Mouse (Mus musculus): ENCODE results near the gene Slamf8. TPM values are rescaled to one million over a fixed set of nuclear protein-coding genes. Genes with fewer than 3 reads are reported as not detected.

The Slamf8 gene
- polyA plus RNA-seq, 1 experiment, result 18.6 TPM

DNA sequence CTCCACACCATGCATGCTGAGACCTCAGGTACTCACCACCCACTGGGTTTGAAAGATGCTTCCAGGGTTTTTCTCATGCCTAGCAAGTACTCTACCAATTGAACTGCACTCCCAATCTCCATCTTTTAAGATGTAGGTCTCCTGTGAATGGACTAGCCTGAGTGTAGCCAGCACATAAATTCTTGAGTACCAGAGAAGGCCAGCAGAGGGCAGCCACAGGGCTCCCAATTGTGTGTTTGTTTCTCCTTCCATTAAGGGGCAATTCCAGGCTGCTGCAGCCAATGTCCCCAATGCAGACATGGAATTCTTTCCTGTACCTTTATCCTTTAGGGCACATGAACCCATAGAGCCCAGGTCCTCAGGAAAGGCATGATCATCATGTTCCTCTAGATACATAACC, 4.1 kb upstream of the Slamf8 start:
- peak in 1 of 2 experiments; percentile 17 for DNase-seq (ENCODE audit: low read depth in 1 of 2, low spot score in 2 of 2)
- Histone ChIP-seq H3K27ac (ENCODE audit: insufficient read depth, low read length) (no peak overlapping the region), H3K4me1 (ENCODE audit: control insufficient read depth, insufficient read depth, insufficient read length) (no peaks in the 10 kb centered on the region), H3K4me3 (ENCODE audit: extremely low read depth, insufficient read depth, insufficient read length) (no peak overlapping the region), H3K36me3 (ENCODE audit: control insufficient read depth, insufficient read depth, low read length) (no peaks in the 10 kb centered on the region), H3K27me3 (ENCODE audit: control insufficient read depth, insufficient read depth, low read length) (no peaks in the 10 kb centered on the region)
- TF ChIP-seq CTCF (IDR thresholded peaks at IDR 0.05; ENCODE audit: extremely low read depth, insufficient read depth, insufficient read length, insufficient replicate concordance) (peak; percentile 18; the same call in 1 of the 2 replicates), POLR2A (IDR thresholded peaks at IDR 0.05; ENCODE audit: low read depth, low read length) (no peak)

DNA sequence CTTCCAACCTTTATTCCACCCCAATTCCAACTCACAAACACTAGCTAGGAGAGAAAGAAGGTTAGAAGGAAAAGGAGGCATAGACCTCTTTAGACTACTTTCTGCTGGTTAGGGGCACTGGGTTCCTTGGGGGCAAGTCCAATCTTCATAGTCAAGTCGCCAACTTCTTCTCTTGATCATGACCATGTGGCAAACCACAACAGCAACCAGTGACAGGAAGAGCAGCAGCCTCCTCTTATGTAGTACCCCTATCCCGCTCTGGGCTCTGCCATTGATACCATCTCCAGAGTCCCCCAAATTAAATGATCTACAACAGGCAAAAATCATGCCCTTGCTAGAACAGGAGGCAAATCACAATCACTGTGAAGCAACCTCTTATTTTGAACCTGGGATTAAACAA, 3.6 kb upstream of the Slamf8 start:
- 19% methylated on average over 2 of the region's 2 CpGs for WGBS
- no peak for DNase-seq (ENCODE audit: low read depth in 1 of 2, low spot score in 2 of 2)
- Histone ChIP-seq H3K36me3 (ENCODE audit: control insufficient read depth, insufficient read depth, low read length) (no peaks in the 10 kb centered on the region), H3K27me3 (ENCODE audit: control insufficient read depth, insufficient read depth, low read length) (no peaks in the 10 kb centered on the region), H3K4me3 (ENCODE audit: extremely low read depth, insufficient read depth, insufficient read length) (no peak overlapping the region), H3K4me1 (ENCODE audit: control insufficient read depth, insufficient read depth, insufficient read length) (no peaks in the 10 kb centered on the region), H3K27ac (ENCODE audit: insufficient read depth, low read length) (no peak overlapping the region)
- no peak for TF ChIP-seq CTCF (IDR thresholded peaks at IDR 0.05; ENCODE audit: extremely low read depth, insufficient read depth, insufficient read length, insufficient replicate concordance)
- TF ChIP-seq POLR2A (IDR thresholded peaks at IDR 0.05; ENCODE audit: low read depth, low read length), result no peak

DNA sequence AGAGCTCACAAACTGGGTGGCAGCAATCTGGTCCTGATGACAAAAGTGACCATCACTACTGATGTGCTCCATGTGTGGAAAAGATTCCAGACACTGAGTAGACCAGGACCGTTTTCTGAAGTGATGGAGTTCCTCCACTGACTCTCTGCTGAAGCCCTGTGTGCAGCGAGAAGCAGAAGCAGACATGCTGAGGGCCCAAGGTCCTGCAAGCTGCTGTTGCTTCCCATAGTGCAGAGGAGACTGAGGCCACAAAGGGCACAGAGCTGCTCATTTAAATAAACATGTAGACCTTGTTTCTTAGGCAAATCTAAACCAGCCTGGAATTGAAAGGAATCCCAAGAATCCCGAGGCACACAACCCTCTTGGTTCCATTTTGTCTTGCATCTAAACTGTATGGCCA, 3.0 kb upstream of the Slamf8 start:
- no peaks in the 10 kb centered on the region; the same call in 1 of the 2 replicates for H3K4me1 ChIP-seq (ENCODE audit: control insufficient read depth, insufficient read depth, insufficient read length)
- no peaks in the 10 kb centered on the region for H3K27me3 ChIP-seq (ENCODE audit: control insufficient read depth, insufficient read depth, low read length)
- DNase-seq (ENCODE audit: low read depth in 1 of 2, low spot score in 2 of 2), result no peak
- no peaks in the 10 kb centered on the region for H3K36me3 ChIP-seq (ENCODE audit: control insufficient read depth, insufficient read depth, low read length)
- no peak for TF ChIP-seq POLR2A (IDR thresholded peaks at IDR 0.05; ENCODE audit: low read depth, low read length)
- no peak for TF ChIP-seq CTCF (IDR thresholded peaks at IDR 0.05; ENCODE audit: extremely low read depth, insufficient read depth, insufficient read length, insufficient replicate concordance)
- 77% methylated on average over 3 of the region's 3 CpGs for WGBS
- no peak overlapping the region for H3K27ac ChIP-seq (ENCODE audit: insufficient read depth, low read length)
- H3K4me3 ChIP-seq (ENCODE audit: extremely low read depth, insufficient read depth, insufficient read length), result no peak overlapping the region

DNA sequence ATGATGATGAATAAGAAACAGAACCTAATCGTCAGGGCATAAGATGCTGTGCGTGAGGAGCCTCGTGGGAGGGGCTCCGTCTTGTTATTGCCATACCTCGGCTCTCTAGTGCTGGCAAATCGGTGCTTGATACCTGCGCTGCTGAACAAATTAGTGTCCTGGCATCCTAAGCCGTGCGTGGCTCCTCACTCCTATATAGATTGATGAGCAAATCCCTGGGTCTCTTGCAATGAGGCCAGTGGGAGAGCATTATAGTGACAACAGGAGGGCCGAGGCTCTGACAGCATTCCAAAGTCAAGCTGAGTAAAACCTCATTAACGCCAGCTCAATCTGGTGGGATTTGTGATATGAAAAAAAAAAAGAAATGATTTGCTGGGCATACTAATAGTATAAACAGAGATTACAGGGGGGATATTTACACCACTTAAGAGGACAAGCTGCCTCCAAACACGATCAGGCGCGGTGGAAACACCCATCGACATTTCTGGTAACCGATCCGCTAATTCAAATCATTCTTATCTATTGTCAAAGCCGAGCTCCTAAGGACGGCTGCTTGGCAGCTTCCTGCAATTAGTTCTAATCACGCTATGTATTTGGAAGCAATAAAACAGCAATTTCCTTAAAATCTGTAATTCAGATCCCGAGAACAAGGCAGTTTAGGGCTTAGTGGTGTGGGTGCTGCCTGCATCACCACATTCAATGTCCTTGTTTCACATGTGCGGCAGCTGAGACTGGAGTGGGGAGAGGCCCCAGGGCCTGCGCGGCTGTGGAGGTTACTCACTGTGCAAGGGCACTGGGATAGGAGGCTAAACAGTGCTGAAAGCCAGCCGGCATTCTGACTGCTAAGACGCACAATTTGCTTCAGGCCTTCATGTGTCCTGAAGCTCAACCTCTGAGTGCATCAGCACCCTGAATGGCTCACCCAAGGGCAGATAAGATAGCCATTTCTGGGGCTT, 4.5 kb downstream of the Slamf8 start:
- WGBS, result 86% methylated on average over 26 of the region's 26 CpGs
- no peaks in the 10 kb centered on the region for H3K27me3 ChIP-seq (ENCODE audit: control insufficient read depth, insufficient read depth, low read length)
- TF ChIP-seq POLR2A (IDR thresholded peaks at IDR 0.05; ENCODE audit: low read depth, low read length) (no peak), CTCF (IDR thresholded peaks at IDR 0.05; ENCODE audit: extremely low read depth, insufficient read depth, insufficient read length, insufficient replicate concordance) (no peak)
- H3K27ac ChIP-seq (ENCODE audit: insufficient read depth, low read length), result no peak overlapping the region
- H3K4me1 ChIP-seq (ENCODE audit: control insufficient read depth, insufficient read depth, insufficient read length), result no peaks in the 10 kb centered on the region; the same call in 1 of the 2 replicates
- no peak for DNase-seq (ENCODE audit: low read depth in 1 of 2, low spot score in 2 of 2)
- H3K36me3 ChIP-seq (ENCODE audit: control insufficient read depth, insufficient read depth, low read length), result no peaks in the 10 kb centered on the region
- H3K4me3 ChIP-seq (ENCODE audit: extremely low read depth, insufficient read depth, insufficient read length), result no peak overlapping the region

DNA sequence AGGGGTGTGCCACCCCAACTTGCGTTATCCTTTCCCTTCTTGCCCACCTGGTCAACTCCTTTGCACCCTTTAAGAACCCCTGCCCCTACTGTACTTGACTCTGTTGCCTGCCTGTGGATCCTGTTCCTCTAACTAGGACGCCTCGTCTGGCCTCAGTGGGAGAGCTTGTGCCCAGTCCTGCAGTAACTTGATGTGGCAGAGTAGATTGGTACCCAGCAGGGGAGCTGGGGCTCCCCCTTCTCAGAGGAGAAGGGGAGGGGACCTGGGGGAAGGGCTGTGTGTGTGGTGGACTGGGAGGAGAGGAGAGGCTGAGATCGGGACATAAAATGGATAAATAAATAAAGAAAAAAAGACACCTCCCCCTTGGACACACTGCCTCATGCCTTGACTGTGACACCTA, 5.3 kb downstream of the Slamf8 start:
- no peaks in the 10 kb centered on the region for H3K36me3 ChIP-seq (ENCODE audit: control insufficient read depth, insufficient read depth, low read length)
- no peaks in the 10 kb centered on the region; the same call in 1 of the 2 replicates for H3K4me1 ChIP-seq (ENCODE audit: control insufficient read depth, insufficient read depth, insufficient read length)
- H3K27ac ChIP-seq (ENCODE audit: insufficient read depth, low read length), result no peak overlapping the region
- no peak overlapping the region for H3K4me3 ChIP-seq (ENCODE audit: extremely low read depth, insufficient read depth, insufficient read length)
- TF ChIP-seq POLR2A (IDR thresholded peaks at IDR 0.05; ENCODE audit: low read depth, low read length) (no peak), CTCF (IDR thresholded peaks at IDR 0.05; ENCODE audit: extremely low read depth, insufficient read depth, insufficient read length, insufficient replicate concordance) (no peak)
- H3K27me3 ChIP-seq (ENCODE audit: control insufficient read depth, insufficient read depth, low read length), result no peaks in the 10 kb centered on the region
- 82% methylated on average over 4 of the region's 4 CpGs for WGBS
- DNase-seq (ENCODE audit: low read depth in 1 of 2, low spot score in 2 of 2), result no peak

DNA sequence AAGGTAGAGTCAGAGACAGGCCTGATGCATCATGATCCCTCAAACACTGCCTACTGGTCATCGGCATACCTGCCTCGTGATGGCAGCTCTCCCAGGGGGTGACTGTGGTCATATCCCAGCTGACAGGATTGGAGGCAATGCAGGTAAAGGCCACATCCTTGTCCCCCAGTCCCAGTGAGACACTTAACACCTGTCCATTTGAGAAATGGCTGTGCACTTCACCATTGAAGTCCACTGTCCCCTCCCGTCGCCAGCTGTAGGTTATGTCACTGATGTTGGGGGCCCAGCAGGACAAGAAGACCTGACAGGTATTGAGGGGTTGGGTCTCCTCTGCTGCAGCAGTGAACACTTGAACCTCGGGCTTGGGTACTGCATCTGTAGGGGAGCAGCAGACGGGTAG, 6.1 kb downstream of the Slamf8 start:
- no peak for DNase-seq (ENCODE audit: low read depth in 1 of 2, low spot score in 2 of 2)
- H3K36me3 ChIP-seq (ENCODE audit: control insufficient read depth, insufficient read depth, low read length), result no peaks in the 10 kb centered on the region
- WGBS, result 92% methylated on average over 6 of the region's 6 CpGs
- no peak overlapping the region for H3K27ac ChIP-seq (ENCODE audit: insufficient read depth, low read length)
- no peaks in the 10 kb centered on the region for H3K27me3 ChIP-seq (ENCODE audit: control insufficient read depth, insufficient read depth, low read length)
- H3K4me1 ChIP-seq (ENCODE audit: control insufficient read depth, insufficient read depth, insufficient read length), result no peaks in the 10 kb centered on the region; the same call in 1 of the 2 replicates
- no peak for TF ChIP-seq POLR2A (IDR thresholded peaks at IDR 0.05; ENCODE audit: low read depth, low read length)
- TF ChIP-seq CTCF (IDR thresholded peaks at IDR 0.05; ENCODE audit: extremely low read depth, insufficient read depth, insufficient read length, insufficient replicate concordance), result no peak
- no peak overlapping the region for H3K4me3 ChIP-seq (ENCODE audit: extremely low read depth, insufficient read depth, insufficient read length)

DNA sequence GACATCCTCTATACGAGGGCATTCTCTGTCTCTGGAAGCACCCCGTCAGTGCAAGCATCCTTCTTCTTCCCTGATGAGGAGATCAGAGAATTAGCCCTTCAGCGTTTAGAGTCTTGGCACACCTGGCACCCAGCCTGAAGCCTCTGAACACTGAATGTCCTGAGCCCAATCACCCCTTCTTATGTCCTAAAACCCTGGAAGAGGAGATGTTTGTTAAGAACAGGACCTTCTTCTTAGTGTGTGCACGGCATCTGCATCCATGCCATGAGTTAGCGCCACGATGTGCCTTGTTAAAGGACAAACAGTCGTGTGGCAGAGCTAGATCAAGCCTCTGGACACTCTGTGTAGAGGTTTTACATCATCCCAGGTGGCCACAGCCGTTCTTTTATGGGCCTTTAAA, 7.9 kb downstream of the Slamf8 start:
- no peaks in the 10 kb centered on the region for H3K27me3 ChIP-seq (ENCODE audit: control insufficient read depth, insufficient read depth, low read length)
- TF ChIP-seq POLR2A (IDR thresholded peaks at IDR 0.05; ENCODE audit: low read depth, low read length), result no peak
- no peak for TF ChIP-seq CTCF (IDR thresholded peaks at IDR 0.05; ENCODE audit: extremely low read depth, insufficient read depth, insufficient read length, insufficient replicate concordance)

More for the DNA sequence above, 7.9 kb downstream of the Slamf8 start:
- WGBS, result 88% methylated on average over 8 of the region's 8 CpGs
- Histone ChIP-seq H3K4me3 (ENCODE audit: extremely low read depth, insufficient read depth, insufficient read length) (no peak overlapping the region), H3K27ac (ENCODE audit: insufficient read depth, low read length) (no peak overlapping the region), H3K4me1 (ENCODE audit: control insufficient read depth, insufficient read depth, insufficient read length) (no peaks in the 10 kb centered on the region), H3K36me3 (ENCODE audit: control insufficient read depth, insufficient read depth, low read length) (no peaks in the 10 kb centered on the region)
- no peak for DNase-seq (ENCODE audit: low read depth in 1 of 2, low spot score in 2 of 2)

All from spleen, adult 2 months (tissue).